Mouse (Mus musculus) kidney, postnatal 0 days (tissue): Measurements from ENCODE around the gene Tbc1d9b. TPM values are rescaled to one million over a fixed set of nuclear protein-coding genes. Genes with fewer than 3 reads are reported as not detected.
A peak's percentile ranks its signal among the peaks of the same experiment; 100 is the strongest.

Experiments used
- ATAC-seq: fragments of 200-750 bp; cut with Nextera tagmentation; replicated peaks from 2 replicates; pipeline ENCODE4 v1.8.0; 2017; ENCODE audit warnings: low read depth, moderate number of reproducible peaks, moderate TSS enrichment, moderate library complexity; ENCODE audit not compliant: low FRiP score
- DNase-seq: peaks from one replicate; pipeline ENCODE4 v3.0.0-alpha.2; 2016; ENCODE audit warnings: low spot score
- H3K27ac ChIP-seq: fragments of 300-500 bp; sonication (generic); 2 replicates; pipeline ENCODE4 v1.5.1; 2014; ENCODE audit warnings: mild to moderate bottlenecking
- H3K27me3 ChIP-seq: fragments of 300-500 bp; sonication (generic); 2 replicates; pipeline ENCODE4 v1.6.1; 2014; ENCODE audit warnings: low read length, mixed read lengths; ENCODE audit not compliant: insufficient read depth
- H3K36me3 ChIP-seq: fragments of 300-500 bp; sonication (generic); 2 replicates; pipeline ENCODE4 v1.6.1; 2014; ENCODE audit warnings: low read length, mixed read lengths; ENCODE audit not compliant: insufficient read depth
- H3K4me1 ChIP-seq: fragments of 300-500 bp; sonication (generic); replicated peaks from 2 replicates; pipeline ENCODE4 v1.6.1; 2014; ENCODE audit warnings: antibody characterized with exemption, low read length, mixed read lengths; ENCODE audit not compliant: insufficient read depth
- H3K4me2 ChIP-seq: fragments of 300-500 bp; sonication (generic); 2 replicates; pipeline ENCODE4 v1.6.1; 2014; ENCODE audit warnings: mild to moderate bottlenecking, low read length, moderate library complexity, mixed read lengths
- H3K4me3 ChIP-seq: fragments of 300-500 bp; sonication (generic); replicated peaks from 2 replicates; pipeline ENCODE4 v1.5.1; 2014; ENCODE audit warnings: low read depth, low read length
- H3K9ac ChIP-seq: fragments of 300-500 bp; sonication (generic); 2 replicates; pipeline ENCODE4 v1.6.1; 2014; ENCODE audit warnings: low read depth, low read length
- H3K9me3 ChIP-seq: fragments of 300-500 bp; sonication (generic); replicated peaks from 2 replicates; pipeline ENCODE4 v1.6.1; 2016; ENCODE audit warnings: low read length, inconsistent platforms, mixed read lengths
- CTCF ChIP-seq: IDR thresholded peaks from 2 replicates; pipeline ENCODE4 v1.5.1; 2016; ENCODE audit warnings: antibody characterized with exemption, low read depth, mild to moderate bottlenecking, moderate library complexity
- WGBS: fragments of 180-500 bp; shearing (Covaris S2); extraction: QIAGEN DNeasy Blood & Tissue Kit; methylation state at CpG from one replicate; pipeline ENCODE4 v1.1.7; 2014; 5-methylcytosine and 5-hydroxymethylcytosine counted together
- polyA plus RNA-seq: library from polyadenylated mRNA; unstranded; fragments of >200 nt; fragmentation: Nextera tagmentation; extraction: Ambion mirVana; gene quantifications from 2 replicates; pipeline ENCODE4 v1.2.1, GENCODE M21; 2015

Tbc1d9b gene
- polyA plus RNA-seq, 1 experiment from 2014 or later, result 28.5 TPM

DNA sequence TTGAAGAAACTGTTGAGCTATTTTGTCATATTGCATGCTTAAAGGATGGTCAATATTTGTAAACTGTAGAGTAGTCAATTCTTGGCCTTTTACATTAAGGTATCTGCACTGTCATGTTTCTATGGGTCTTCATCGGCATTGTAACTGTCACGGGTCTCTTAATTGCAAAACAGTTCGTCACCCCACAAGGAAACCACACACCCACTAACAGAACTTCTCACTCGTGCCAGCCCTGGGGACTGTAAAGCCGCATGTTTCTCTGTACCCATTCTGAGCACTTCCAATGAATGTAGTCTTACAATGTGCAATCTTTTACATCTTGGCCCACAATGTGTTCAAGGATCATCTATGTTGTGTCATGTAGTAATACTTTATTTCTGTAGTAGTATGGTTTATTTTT lies 26.0 kb upstream of the Tbc1d9b start:
- Histone ChIP-seq H3K4me1 (no peaks in the 10 kb centered on the region), H3K4me3 (no peak overlapping the region), H3K36me3 (no peaks in the 10 kb centered on the region), H3K9ac (no peak overlapping the region), H3K27me3 (no peaks in the 10 kb centered on the region), H3K4me2 (no peak overlapping the region), H3K9me3 (no peaks in the 10 kb centered on the region), H3K27ac (no peak overlapping the region)
- DNase-seq (no peak), ATAC-seq (no peak)
- WGBS, result 94% methylated on average over 5 of the region's 5 CpGs
- no peak for TF ChIP-seq CTCF

DNA sequence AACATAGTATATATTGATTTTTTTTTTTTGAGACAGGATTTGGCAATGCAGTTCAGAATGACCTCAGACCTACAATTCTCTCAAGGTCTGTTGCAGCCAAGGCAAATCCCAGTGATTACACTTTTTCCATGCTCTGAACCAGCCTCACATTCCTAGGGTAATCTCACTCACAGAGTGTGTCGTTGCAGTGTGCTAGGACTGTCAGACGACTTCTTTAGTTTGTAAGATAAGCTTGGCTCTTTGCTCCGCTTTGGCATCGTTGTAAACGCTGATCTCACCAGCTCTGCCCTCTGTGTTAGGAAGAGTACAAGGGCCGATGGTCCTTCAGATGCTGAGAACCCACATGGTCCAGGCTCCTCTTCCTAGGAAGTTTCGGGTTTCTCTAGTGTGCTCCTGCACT lies 25.2 kb upstream of the Tbc1d9b start:
- H3K9ac ChIP-seq, result no peak overlapping the region
- no peak for TF ChIP-seq CTCF
- no peaks in the 10 kb centered on the region for H3K27me3 ChIP-seq
- 81% methylated on average over 7 of the region's 7 CpGs for WGBS
- DNase-seq, result no peak
- no peak overlapping the region for H3K4me2 ChIP-seq
- H3K27ac ChIP-seq, result no peak overlapping the region
- no peaks in the 10 kb centered on the region for H3K9me3 ChIP-seq
- ATAC-seq, result no peak
- no peaks in the 10 kb centered on the region for H3K4me1 ChIP-seq
- H3K36me3 ChIP-seq, result no peaks in the 10 kb centered on the region
- H3K4me3 ChIP-seq, result no peak overlapping the region

DNA sequence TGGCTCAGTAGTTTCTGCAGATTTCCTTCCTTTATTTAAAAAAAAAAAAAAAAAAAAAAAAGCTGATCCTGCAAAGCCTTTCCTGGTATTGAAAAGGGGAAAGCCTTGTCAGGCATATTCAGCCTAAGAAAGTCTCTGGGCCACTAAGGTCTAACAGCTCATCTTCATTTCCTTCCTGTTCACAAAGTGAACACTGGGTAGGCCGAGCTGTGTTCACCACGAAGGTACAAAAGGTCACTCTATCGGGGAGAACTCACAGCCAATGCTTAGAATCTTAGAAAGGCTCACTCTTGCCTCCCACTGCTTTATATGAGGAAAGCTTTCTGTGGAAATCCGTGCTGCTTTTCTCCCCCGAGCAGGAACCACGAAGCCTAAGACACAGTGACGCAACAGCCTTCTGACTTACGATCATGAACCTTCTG lies 22.4 kb upstream of the Tbc1d9b start:
- H3K4me2 ChIP-seq, result no peak overlapping the region
- no peak overlapping the region for H3K4me3 ChIP-seq
- H3K9me3 ChIP-seq, result no peaks in the 10 kb centered on the region
- ATAC-seq (peak; percentile 25; the same call in 1 of the 2 replicates), DNase-seq (peak; percentile 69)
- 0 out of 2 replicates have a peak overlapping the region, but pooled peaks have one; percentile 9 for H3K27ac ChIP-seq
- no peaks in the 10 kb centered on the region for H3K27me3 ChIP-seq
- 55% methylated on average over 8 of the region's 8 CpGs for WGBS
- no peaks in the 10 kb centered on the region for H3K4me1 ChIP-seq
- H3K9ac ChIP-seq, result no peak overlapping the region
- no peak for TF ChIP-seq CTCF
- no peaks in the 10 kb centered on the region for H3K36me3 ChIP-seq

DNA sequence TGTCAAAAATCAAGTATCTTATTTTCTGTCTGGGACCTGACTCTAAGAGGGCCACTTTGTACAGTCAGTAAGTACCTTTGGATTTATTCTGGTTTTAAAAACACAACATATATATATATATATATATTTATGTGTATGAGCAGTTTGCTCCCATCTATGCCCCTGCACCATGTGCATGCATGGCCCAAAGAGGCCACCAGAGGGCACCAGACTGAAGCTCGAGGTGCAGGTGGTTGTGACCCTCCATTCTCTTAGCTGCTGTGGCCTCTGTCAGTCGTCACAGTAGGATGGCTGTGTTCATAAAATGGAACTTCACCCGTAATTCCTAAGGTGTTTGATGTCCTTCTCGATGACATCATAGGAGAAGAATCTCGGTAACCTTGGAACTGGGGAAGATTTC lies 16.9 kb upstream of the Tbc1d9b start:
- peak; percentile 63; the same call in 1 of the 2 replicates for ATAC-seq
- Histone ChIP-seq H3K4me1 (no peaks in the 10 kb centered on the region), H3K9me3 (no peaks in the 10 kb centered on the region), H3K4me3 (no peak overlapping the region), H3K4me2 (no peak overlapping the region), H3K27me3 (no peaks in the 10 kb centered on the region), H3K36me3 (no peaks in the 10 kb centered on the region), H3K9ac (no peak overlapping the region), H3K27ac (no peak overlapping the region)
- peak; percentile 74 for DNase-seq
- peak; percentile 79 for TF ChIP-seq CTCF
- 21% methylated on average over 5 of the region's 5 CpGs for WGBS

DNA sequence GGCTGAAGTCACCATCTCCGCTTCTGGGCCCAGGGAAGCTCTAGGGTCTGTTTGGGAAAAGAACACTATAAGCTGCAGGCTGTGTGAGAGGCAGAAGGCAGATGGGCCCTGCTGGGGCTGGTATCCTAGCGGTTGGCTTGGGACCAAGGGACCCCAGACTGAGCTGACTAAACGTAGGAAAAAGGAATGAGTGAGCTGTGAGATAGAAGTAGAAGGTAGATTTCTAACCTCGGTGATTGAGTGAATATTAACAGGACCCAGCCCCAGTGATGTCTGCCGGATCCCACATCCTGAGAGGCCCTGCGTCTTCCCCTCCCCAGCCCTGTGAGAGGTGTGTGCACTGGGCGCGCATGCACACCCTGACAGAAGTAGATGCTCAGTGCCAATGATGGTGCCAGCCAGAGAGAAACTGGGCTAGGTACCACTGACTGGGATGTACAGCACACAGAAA lies 8.5 kb upstream of the Tbc1d9b start:
- Histone ChIP-seq H3K4me3 (no peak overlapping the region), H3K4me2 (no peak overlapping the region), H3K9ac (no peak overlapping the region), H3K4me1 (no peaks in the 10 kb centered on the region), H3K27me3 (no peaks in the 10 kb centered on the region), H3K27ac (no peak overlapping the region), H3K9me3 (no peaks in the 10 kb centered on the region), H3K36me3 (no peaks in the 10 kb centered on the region)
- 90% methylated on average over 8 of the region's 8 CpGs for WGBS
- ATAC-seq, result no peak
- no peak for TF ChIP-seq CTCF
- DNase-seq, result no peak

DNA sequence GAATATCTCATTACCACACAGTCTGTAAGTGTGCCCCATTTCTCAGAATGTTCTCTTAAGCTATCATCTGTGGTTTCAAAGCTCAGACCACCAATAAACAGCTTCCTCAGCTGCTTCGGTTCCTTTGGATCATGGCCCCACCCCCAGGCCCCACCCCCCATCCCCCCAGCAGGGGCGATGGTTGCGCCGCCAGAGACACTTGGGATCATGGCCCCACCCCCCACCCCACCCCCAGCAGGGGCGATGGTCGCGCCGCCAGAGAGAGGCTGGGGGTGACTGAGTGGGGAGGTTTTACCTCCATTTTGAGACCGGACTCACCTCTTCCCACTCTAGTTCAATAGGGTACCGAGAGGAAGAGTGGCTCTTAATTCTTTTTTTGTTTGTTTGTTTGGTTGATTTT lies 3.4 kb upstream of the Tbc1d9b start:
- peak overlapping the region; percentile 33 for H3K4me2 ChIP-seq
- H3K4me1 ChIP-seq, result 0 out of 2 replicates have a peak, but pooled peaks cover 6% of the 10 kb centered on the region
- TF ChIP-seq CTCF, result no peak
- WGBS, result 7% methylated on average over 10 of the region's 10 CpGs
- ATAC-seq (no peak), DNase-seq (no peak)
- no peaks in the 10 kb centered on the region for H3K27me3 ChIP-seq
- H3K9me3 ChIP-seq, result no peaks in the 10 kb centered on the region
- H3K9ac ChIP-seq, result no peak overlapping the region
- no peak overlapping the region for H3K4me3 ChIP-seq
- H3K27ac ChIP-seq, result no peak overlapping the region
- no peaks in the 10 kb centered on the region for H3K36me3 ChIP-seq

DNA sequence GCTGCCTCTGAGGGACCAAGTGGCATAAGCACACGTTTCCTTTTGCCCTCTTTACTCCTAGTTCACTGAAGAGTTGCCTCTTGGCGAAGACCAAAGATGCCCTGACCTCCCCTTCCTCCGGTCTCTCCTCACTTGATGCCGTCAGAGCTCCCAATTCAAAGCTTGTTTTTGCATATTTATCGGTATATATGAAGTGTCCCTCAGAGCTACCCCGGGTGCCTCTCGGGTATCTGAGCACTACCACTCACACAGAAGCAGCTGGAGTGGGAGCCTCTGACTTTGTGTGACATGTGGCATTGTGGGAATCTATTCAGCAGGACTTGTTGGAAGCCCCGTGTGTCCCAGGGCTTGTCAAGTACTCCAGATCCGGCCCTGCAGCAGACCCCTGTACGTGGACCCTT lies 605 bp downstream of the Tbc1d9b start:
- Histone ChIP-seq H3K4me2 (peak overlapping the region; percentile 89), H3K9ac (peak overlapping the region; percentile 96), H3K4me1 (0 out of 2 replicates have a peak, but pooled peaks cover 6% of the 10 kb centered on the region), H3K36me3 (0 out of 2 replicates have a peak, but pooled peaks cover 13% of the 10 kb centered on the region), H3K9me3 (no peaks in the 10 kb centered on the region), H3K27me3 (no peaks in the 10 kb centered on the region), H3K4me3 (peak overlapping the region; percentile 92), H3K27ac (peak overlapping the region; percentile 85; the same call in 1 of the 2 replicates)
- ATAC-seq (no peak), DNase-seq (peak; percentile 28)
- TF ChIP-seq CTCF, result no peak
- 8% methylated on average over 10 of the region's 10 CpGs for WGBS
